Mouse (Mus musculus) heart, postnatal 4 days (tissue): Measurements from ENCODE around the gene Acd. TPM values are rescaled to one million over a fixed set of nuclear protein-coding genes. Genes with fewer than 3 reads are reported as not detected.

ENCODE experiments used
- DNase-seq: peaks from one replicate; pipeline ENCODE4 v3.0.0; 2021
- total RNA-seq, 2 experiments: library from RNA; stranded (reverse); gene quantifications; 2 replicates each; pipeline ENCODE4 v1.2.3; 2021

The Acd gene
- 10 to 100 TPM; 23.0 to 25.6 TPM for total RNA-seq

GRCm38 (mm10) chr8:105700966-105701824 is at the start of gene Acd, which contains the start of gene Pard6a:
Gene Acd (minus strand): TSS chr8:105701102.
Gene Pard6a (plus strand): TSS chr8:105701148.
- peak; percentile 98 for DNase-seq

- peak; percentile 82 for DNase-seq
Observed at GRCm38 (mm10) chr8:105750606-105751005, 49.7 kb upstream of the Acd start.

GRCm38 (mm10) chr8:105743301-105743700 is 42.4 kb upstream of the Acd start:
- DNase-seq = no peak

GRCm38 (mm10) chr8:105739216-105739615 is 38.3 kb upstream of the Acd start:
- DNase-seq = no peak

- no peak for DNase-seq
Observed at GRCm38 (mm10) chr8:105732186-105732585, 31.3 kb upstream of the Acd start.

- DNase-seq = peak; percentile 57
Observed at GRCm38 (mm10) chr8:105727397-105728124, 26.7 kb upstream of the Acd start.

- no peak for DNase-seq
Observed at GRCm38 (mm10) chr8:105725726-105726125, 24.8 kb upstream of the Acd start.

- no peak for DNase-seq
Observed at GRCm38 (mm10) chr8:105722861-105723260, 22.0 kb upstream of the Acd start.

- no peak for DNase-seq
Observed at GRCm38 (mm10) chr8:105719637-105720036, 18.7 kb upstream of the Acd start.

GRCm38 (mm10) chr8:105716302-105716945 is 15.5 kb upstream of the Acd start:
- DNase-seq = no peak

- no peak for DNase-seq
Observed at GRCm38 (mm10) chr8:105715042-105715441, 14.1 kb upstream of the Acd start.

GRCm38 (mm10) chr8:105714139-105714538 is 13.2 kb upstream of the Acd start:
- peak; percentile 93 for DNase-seq

- no peak for DNase-seq
Observed at GRCm38 (mm10) chr8:105712286-105712685, 11.4 kb upstream of the Acd start.

GRCm38 (mm10) chr8:105709317-105709716 is 8.4 kb upstream of the Acd start:
- DNase-seq = no peak

GRCm38 (mm10) chr8:105708675-105709074 is 7.8 kb upstream of the Acd start:
- DNase-seq = no peak

GRCm38 (mm10) chr8:105707498-105708403 is 6.8 kb upstream of the Acd start, which contains the start of the genes 4933405L10Rik and Enkd1:
Gene 4933405L10Rik (plus strand): TSS chr8:105707655.
Gene Enkd1 (minus strand): TSS chr8:105708210.
- DNase-seq = peak; percentile 84

- DNase-seq = no peak
Observed at GRCm38 (mm10) chr8:105706426-105706825, 5.5 kb upstream of the Acd start.

- DNase-seq = no peak
Observed at GRCm38 (mm10) chr8:105704955-105705354, 4.1 kb upstream of the Acd start.

- DNase-seq = no peak
Observed at GRCm38 (mm10) chr8:105704146-105704812, 3.4 kb upstream of the Acd start.

GRCm38 (mm10) chr8:105702731-105703415 is 2.0 kb upstream of the Acd start:
- no peak for DNase-seq

GRCm38 (mm10) chr8:105702001-105702401 is 1.1 kb upstream of the Acd start:
- DNase-seq = no peak
